Mouse (Mus musculus): ENCODE results near the gene Plek.

- TF ChIP-seq CTCF (IDR thresholded peaks at IDR 0.05; ENCODE audit: low read depth, low read length) (no peak), POLR2A (IDR thresholded peaks at IDR 0.05; ENCODE audit: insufficient read depth, low read length) (no peak), EP300 (IDR thresholded peaks at IDR 0.05; ENCODE audit: insufficient read depth, low read depth, low read length) (no peak)
Measured at GRCm38 (mm10) chr11:16967806-16968205, 84.4 kb downstream of the Plek start.
